Mouse (Mus musculus) heart, postnatal 0 days (tissue): ENCODE results near the gene Gzmm. TPM values are rescaled to one million over a fixed set of nuclear protein-coding genes. Genes with fewer than 3 reads are reported as not detected.

Experiments
- ATAC-seq: fragments of 200-750 bp; cut with Nextera tagmentation; 2 replicates; pipeline ENCODE4 v1.8.0; 2017; ENCODE audit warnings: low read depth, moderate number of reproducible peaks, moderate library complexity; ENCODE audit not compliant: insufficient read depth
- DNase-seq: peaks from one replicate; pipeline ENCODE4 v3.0.0-alpha.2; 2016; ENCODE audit warnings: low spot score
- H3K27ac ChIP-seq: fragments of 300-500 bp; sonication (generic); 2 replicates; pipeline ENCODE4 v1.5.1; 2014; ENCODE audit warnings: low read depth, mild to moderate bottlenecking
- H3K27me3 ChIP-seq: fragments of 300-500 bp; sonication (generic); 2 replicates; pipeline ENCODE4 v1.6.1; 2014; ENCODE audit warnings: low read length, mixed read lengths; ENCODE audit not compliant: control insufficient read depth, insufficient read depth
- H3K36me3 ChIP-seq: fragments of 300-500 bp; sonication (generic); replicated peaks from 2 replicates; pipeline ENCODE4 v1.6.1; 2014; ENCODE audit warnings: low read length, mixed read lengths; ENCODE audit not compliant: control insufficient read depth, insufficient read depth
- H3K4me1 ChIP-seq: fragments of 300-500 bp; sonication (generic); 2 replicates; pipeline ENCODE4 v1.6.1; 2014; ENCODE audit warnings: antibody characterized with exemption; ENCODE audit not compliant: control insufficient read depth, insufficient read depth
- H3K4me2 ChIP-seq: fragments of 300-500 bp; sonication (generic); 2 replicates; pipeline ENCODE4 v1.6.1; 2014; ENCODE audit warnings: low read depth, mild to moderate bottlenecking, low read length, moderate library complexity
- H3K4me3 ChIP-seq: fragments of 300-500 bp; sonication (generic); 2 replicates; pipeline ENCODE4 v1.5.1; 2014; ENCODE audit warnings: low read depth, low read length
- H3K9ac ChIP-seq: fragments of 300-500 bp; sonication (generic); replicated peaks from 2 replicates; pipeline ENCODE4 v1.6.1; 2014; ENCODE audit warnings: low read depth, low read length, mixed read lengths
- H3K9me3 ChIP-seq: fragments of 300-500 bp; sonication (generic); replicated peaks from 2 replicates; pipeline ENCODE4 v1.6.1; 2016; ENCODE audit warnings: low read length; ENCODE audit not compliant: control insufficient read depth
- CTCF ChIP-seq: IDR thresholded peaks from 2 replicates; pipeline ENCODE4 v1.5.1; 2016; ENCODE audit warnings: antibody characterized with exemption, control low read depth, low read depth
- EP300 ChIP-seq: IDR thresholded peaks from 2 replicates; pipeline ENCODE4 v1.6.1; 2016; ENCODE audit warnings: antibody characterized with exemption, low read depth
- WGBS: fragments of 180-500 bp; shearing (Covaris S2); extraction: QIAGEN DNeasy Blood & Tissue Kit; methylation state at CpG from one replicate; pipeline ENCODE4 v1.1.7; 2014; 5-methylcytosine and 5-hydroxymethylcytosine counted together
- polyA plus RNA-seq: library from polyadenylated mRNA; unstranded; fragments of >200 nt; fragmentation: Nextera tagmentation; extraction: Ambion mirVana; gene quantifications from 2 replicates; pipeline ENCODE4 v1.2.1, GENCODE M21; 2015
- total RNA-seq: library from RNA; depleted of rRNA; stranded (reverse); fragments of >200 nt; gene quantifications from 2 replicates; pipeline ENCODE4 v1.2.3, GENCODE M21; 2014; ENCODE audit warnings: low replicate concordance; rRNA removed

Gzmm gene
- total and polyA plus RNA-seq, 2 experiments from 2014 or later, result 2.4 to 2.8 TPM

DNA sequence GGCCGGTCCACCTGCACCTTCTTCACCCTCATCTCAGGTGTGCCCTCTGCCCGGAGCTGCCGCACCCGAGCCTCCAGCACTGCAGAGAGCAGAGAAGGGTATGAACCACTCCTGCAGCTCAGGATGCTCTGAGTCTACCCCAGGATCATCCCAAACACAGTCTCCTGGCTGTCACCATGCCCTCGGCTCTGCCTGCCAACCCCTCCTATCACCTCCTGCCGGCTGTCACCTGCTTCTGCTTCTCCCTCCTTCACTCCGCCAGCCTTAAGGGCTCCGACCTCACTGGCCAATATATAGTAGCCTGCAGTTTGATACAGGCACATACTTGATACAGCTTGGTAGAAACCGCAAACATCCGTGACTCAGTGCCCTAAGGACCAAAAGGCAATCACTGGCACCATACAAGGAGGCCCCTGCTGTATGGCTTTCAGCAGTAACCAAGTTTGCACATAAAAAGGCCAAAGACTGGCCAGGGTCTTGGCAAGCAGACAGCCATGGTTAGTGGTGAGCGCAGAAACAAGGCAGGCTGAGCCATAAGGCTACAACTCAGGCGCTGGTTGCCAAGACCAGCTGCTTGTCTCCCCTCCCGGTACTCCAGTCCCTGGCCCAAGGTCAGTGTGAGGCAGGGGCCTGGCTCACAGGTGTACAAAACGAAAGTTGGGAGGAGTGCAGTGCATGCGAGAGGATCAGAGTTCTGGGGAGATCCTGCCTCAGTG is 55.0 kb downstream of the Gzmm start:
- Histone ChIP-seq H3K4me1 (peaks cover 3% of the 10 kb centered on the region; the same call in 1 of the 2 replicates), H3K9ac (no peak overlapping the region)

More for the DNA sequence above, 55.0 kb downstream of the Gzmm start:
- Histone ChIP-seq H3K4me2 (no peak overlapping the region), H3K4me3 (no peak overlapping the region), H3K27me3 (no peaks in the 10 kb centered on the region), H3K36me3 (peaks cover 56% of the 10 kb centered on the region), H3K9me3 (peaks cover 7% of the 10 kb centered on the region; the same call in 1 of the 2 replicates), H3K27ac (no peak overlapping the region)
- ATAC-seq (no peak), DNase-seq (no peak)
- 92% methylated on average over 15 of the region's 15 CpGs for WGBS
- TF ChIP-seq EP300 (no peak), CTCF (no peak)

Other genes starting within 250 kb of the Gzmm start
- not detected in 2 replicates for gene Vmn2r83, start 220.3 kb upstream of the Gzmm start, total RNA-seq
- not detected in 2 replicates for gene Vmn2r83, start 220.3 kb upstream of the Gzmm start, polyA plus RNA-seq
- gene Plpp2, start 155.2 kb upstream of the Gzmm start, total RNA-seq, result 7.4 and 11.7 TPM in 2 replicates
- gene Plpp2, start 155.2 kb upstream of the Gzmm start, polyA plus RNA-seq, result 5.0 and 5.1 TPM in 2 replicates
- 32.7 and 47.8 TPM in 2 replicates for gene Mier2, start 133.8 kb upstream of the Gzmm start, total RNA-seq
- gene Mier2, start 133.8 kb upstream of the Gzmm start, polyA plus RNA-seq, result 11.8 and 12.0 TPM in 2 replicates
- not detected in 2 replicates for gene Theg, start 101.7 kb upstream of the Gzmm start, total RNA-seq
- not detected in 2 replicates for gene Theg, start 101.7 kb upstream of the Gzmm start, polyA plus RNA-seq
- not detected in 2 replicates for gene C2cd4c, start 75.0 kb upstream of the Gzmm start, total RNA-seq
- gene C2cd4c, start 75.0 kb upstream of the Gzmm start, polyA plus RNA-seq, result not detected in 2 replicates
- gene Shc2, start 51.1 kb upstream of the Gzmm start, total RNA-seq, result 2.7 and 3.1 TPM in 2 replicates
- gene Shc2, start 51.1 kb upstream of the Gzmm start, polyA plus RNA-seq, result 1.1 and 1.2 TPM in 2 replicates
- not detected in 2 replicates for gene Odf3l2, start 43.3 kb upstream of the Gzmm start, total RNA-seq
- not detected in 2 replicates for gene Odf3l2, start 43.3 kb upstream of the Gzmm start, polyA plus RNA-seq
- not detected in 2 replicates for gene Madcam1, start 24.5 kb upstream of the Gzmm start, total RNA-seq
- 1.3 and 1.4 TPM in 2 replicates for gene Madcam1, start 24.5 kb upstream of the Gzmm start, polyA plus RNA-seq
- 19.7 and 28.3 TPM in 2 replicates for gene Tpgs1, start 19.7 kb upstream of the Gzmm start, total RNA-seq
- gene Tpgs1, start 19.7 kb upstream of the Gzmm start, polyA plus RNA-seq, result 43.6 and 45.3 TPM in 2 replicates
- gene Cdc34, start 6.8 kb upstream of the Gzmm start, total RNA-seq, result 162 and 183 TPM in 2 replicates
- 115 and 120 TPM in 2 replicates for gene Cdc34, start 6.8 kb upstream of the Gzmm start, polyA plus RNA-seq
- gene Bsg, start 15.5 kb downstream of the Gzmm start, total RNA-seq, result 1,449 and 1,606 TPM in 2 replicates
- gene Bsg, start 15.5 kb downstream of the Gzmm start, polyA plus RNA-seq, result 1,256 and 1,260 TPM in 2 replicates
- 3.5 and 5.5 TPM in 2 replicates for gene Hcn2, start 27.6 kb downstream of the Gzmm start, total RNA-seq
- 0.40 and 0.45 TPM in 2 replicates for gene Hcn2, start 27.6 kb downstream of the Gzmm start, polyA plus RNA-seq
- gene Polrmt, start 57.6 kb downstream of the Gzmm start, total RNA-seq, result 36.9 and 56.2 TPM in 2 replicates
- gene Polrmt, start 57.6 kb downstream of the Gzmm start, polyA plus RNA-seq, result 25.1 and 26.3 TPM in 2 replicates
- not detected in 2 replicates for gene Fgf22, start 66.1 kb downstream of the Gzmm start, total RNA-seq
- gene Fgf22, start 66.1 kb downstream of the Gzmm start, polyA plus RNA-seq, result 0.14 TPM in 1 of 2 replicates, not detected in the other
- gene Rnf126, start 77.9 kb downstream of the Gzmm start, total RNA-seq, result 38.6 and 67.5 TPM in 2 replicates
- 35.9 and 37.6 TPM in 2 replicates for gene Rnf126, start 77.9 kb downstream of the Gzmm start, polyA plus RNA-seq
- 21.4 and 28.0 TPM in 2 replicates for gene Fstl3, start 88.3 kb downstream of the Gzmm start, total RNA-seq
- 13.2 and 13.7 TPM in 2 replicates for gene Fstl3, start 88.3 kb downstream of the Gzmm start, polyA plus RNA-seq
- gene Prss57, start 101.9 kb downstream of the Gzmm start, total RNA-seq, result 1.3 and 1.4 TPM in 2 replicates
- gene Prss57, start 101.9 kb downstream of the Gzmm start, polyA plus RNA-seq, result not detected in 2 replicates
- 31.2 and 52.3 TPM in 2 replicates for gene Palm, start 104.6 kb downstream of the Gzmm start, total RNA-seq
- 39.8 and 44.0 TPM in 2 replicates for gene Palm, start 104.6 kb downstream of the Gzmm start, polyA plus RNA-seq
- gene Misp, start 132.0 kb downstream of the Gzmm start, total RNA-seq, result not detected in 2 replicates
- 0.08 and 0.41 TPM in 2 replicates for gene Misp, start 132.0 kb downstream of the Gzmm start, polyA plus RNA-seq
- 186 and 196 TPM in 2 replicates for gene Ptbp1, start 165.4 kb downstream of the Gzmm start, total RNA-seq
- gene Ptbp1, start 165.4 kb downstream of the Gzmm start, polyA plus RNA-seq, result 39.8 and 40.4 TPM in 2 replicates
- gene Prtn3, start 185.5 kb downstream of the Gzmm start, total RNA-seq, result not detected in 2 replicates
- gene Prtn3, start 185.5 kb downstream of the Gzmm start, polyA plus RNA-seq, result 0.70 and 0.74 TPM in 2 replicates
- gene Plppr3, start 185.6 kb downstream of the Gzmm start, total RNA-seq, result 3.2 and 5.9 TPM in 2 replicates
- 2.5 and 3.0 TPM in 2 replicates for gene Plppr3, start 185.6 kb downstream of the Gzmm start, polyA plus RNA-seq
- gene Elane, start 197.2 kb downstream of the Gzmm start, total RNA-seq, result not detected in 2 replicates
- gene Elane, start 197.2 kb downstream of the Gzmm start, polyA plus RNA-seq, result not detected in 2 replicates
- 0.19 TPM in 1 of 2 replicates, not detected in the other for gene Cfd, start 201.8 kb downstream of the Gzmm start, total RNA-seq
- 0.22 TPM in 1 of 2 replicates, not detected in the other for gene Cfd, start 201.8 kb downstream of the Gzmm start, polyA plus RNA-seq
- gene Med16, start 219.9 kb downstream of the Gzmm start, total RNA-seq, result 64.7 and 77.6 TPM in 2 replicates
- gene Med16, start 219.9 kb downstream of the Gzmm start, polyA plus RNA-seq, result 30.9 and 36.2 TPM in 2 replicates
- gene Gm26602, start 221.8 kb downstream of the Gzmm start, total RNA-seq, result not detected in 2 replicates
- 4.0 and 6.0 TPM in 2 replicates for gene Gm26602, start 221.8 kb downstream of the Gzmm start, polyA plus RNA-seq
- not detected in 2 replicates for gene Kiss1r, start 228.0 kb downstream of the Gzmm start, total RNA-seq
- gene Kiss1r, start 228.0 kb downstream of the Gzmm start, polyA plus RNA-seq, result 0.45 and 0.57 TPM in 2 replicates
- 40.9 and 58.4 TPM in 2 replicates for gene R3hdm4, start 232.2 kb downstream of the Gzmm start, total RNA-seq
- gene R3hdm4, start 232.2 kb downstream of the Gzmm start, polyA plus RNA-seq, result 104 and 107 TPM in 2 replicates
- gene Arid3a, start 238.0 kb downstream of the Gzmm start, total RNA-seq, result 5.3 and 5.6 TPM in 2 replicates
- gene Arid3a, start 238.0 kb downstream of the Gzmm start, polyA plus RNA-seq, result 0.65 and 0.77 TPM in 2 replicates